Mouse (Mus musculus) kidney, embryonic 15.5 days (tissue): ENCODE data around the gene Snai3. TPM values are rescaled to one million over a fixed set of nuclear protein-coding genes. Genes with fewer than 3 reads are reported as not detected.

ENCODE experiments used
- ATAC-seq: fragments of 200-750 bp; cut with Nextera tagmentation; replicated peaks from 2 replicates; pipeline ENCODE4 v1.8.0; 2017; ENCODE audit warnings: moderate TSS enrichment; ENCODE audit not compliant: low FRiP score
- H3K27ac ChIP-seq: fragments of 300-500 bp; sonication (generic); 2 replicates; pipeline ENCODE4 v1.5.1; 2015; ENCODE audit warnings: mild to moderate bottlenecking, inconsistent platforms
- H3K27me3 ChIP-seq: fragments of 300-500 bp; sonication (generic); 2 replicates; pipeline ENCODE4 v1.6.1; 2015; ENCODE audit warnings: inconsistent platforms
- H3K36me3 ChIP-seq: fragments of 300-500 bp; sonication (generic); 2 replicates; pipeline ENCODE4 v1.6.1; 2015; ENCODE audit warnings: inconsistent platforms
- H3K4me1 ChIP-seq: fragments of 300-500 bp; sonication (generic); 2 replicates; pipeline ENCODE4 v1.6.1; 2015; ENCODE audit warnings: inconsistent platforms
- H3K4me2 ChIP-seq: fragments of 300-500 bp; sonication (generic); 2 replicates; pipeline ENCODE4 v1.6.1; 2015; ENCODE audit warnings: moderate library complexity, mild to moderate bottlenecking, inconsistent platforms
- H3K4me3 ChIP-seq: fragments of 300-500 bp; sonication (generic); replicated peaks from 2 replicates; pipeline ENCODE4 v1.5.1; 2015; ENCODE audit warnings: mild to moderate bottlenecking, inconsistent platforms
- H3K9ac ChIP-seq: fragments of 300-500 bp; sonication (generic); 2 replicates; pipeline ENCODE4 v1.6.1; 2015; ENCODE audit warnings: mild to moderate bottlenecking, inconsistent platforms
- H3K9me3 ChIP-seq: fragments of 300-500 bp; sonication (generic); replicated peaks from 2 replicates; pipeline ENCODE4 v1.6.1; 2016; ENCODE audit warnings: inconsistent platforms
- WGBS: fragments of 180-500 bp; shearing (Covaris S2); methylation state at CpG from one replicate; pipeline ENCODE4 v1.1.7; 2015; ENCODE audit warnings: mixed read lengths; 5-methylcytosine and 5-hydroxymethylcytosine counted together
- polyA plus RNA-seq: library from polyadenylated mRNA; unstranded; fragments of >200 nt; fragmentation: Nextera tagmentation; extraction: Ambion mirVana; gene quantifications from 2 replicates; pipeline ENCODE4 v1.2.1, GENCODE M21; 2015

Gene Snai3
- polyA plus RNA-seq, 1 experiment from 2014 or later = 0.34 TPM

DNA sequence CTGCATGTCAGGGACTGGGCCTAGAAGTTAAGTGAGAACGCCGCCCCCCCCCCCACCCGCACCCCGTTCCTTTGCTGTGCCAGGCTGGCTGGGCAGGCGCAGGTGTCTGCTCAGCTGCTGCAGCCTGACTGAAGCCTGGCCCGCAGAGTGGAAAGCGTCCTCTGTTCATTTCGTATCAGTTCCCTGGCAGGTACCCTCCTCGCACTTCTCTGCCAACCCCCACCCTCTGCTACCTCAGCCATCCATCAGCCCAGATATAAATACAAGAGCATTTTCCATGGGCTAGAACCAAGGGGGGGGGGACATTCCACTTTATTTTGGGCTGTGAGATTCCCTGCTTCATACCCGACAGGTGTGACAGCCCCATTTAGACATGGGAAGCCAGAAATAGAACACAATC is 8.4 kb downstream of the Snai3 start:
- Histone ChIP-seq H3K27ac (no peak overlapping the region), H3K4me1 (no peaks in the 10 kb centered on the region), H3K27me3 (peaks cover 8% of the 10 kb centered on the region), H3K4me3 (no peak overlapping the region), H3K9me3 (no peaks in the 10 kb centered on the region), H3K9ac (no peak overlapping the region), H3K36me3 (no peaks in the 10 kb centered on the region), H3K4me2 (no peak overlapping the region)
- no peak for ATAC-seq
- 90% methylated on average over 10 of the region's 10 CpGs for WGBS

DNA sequence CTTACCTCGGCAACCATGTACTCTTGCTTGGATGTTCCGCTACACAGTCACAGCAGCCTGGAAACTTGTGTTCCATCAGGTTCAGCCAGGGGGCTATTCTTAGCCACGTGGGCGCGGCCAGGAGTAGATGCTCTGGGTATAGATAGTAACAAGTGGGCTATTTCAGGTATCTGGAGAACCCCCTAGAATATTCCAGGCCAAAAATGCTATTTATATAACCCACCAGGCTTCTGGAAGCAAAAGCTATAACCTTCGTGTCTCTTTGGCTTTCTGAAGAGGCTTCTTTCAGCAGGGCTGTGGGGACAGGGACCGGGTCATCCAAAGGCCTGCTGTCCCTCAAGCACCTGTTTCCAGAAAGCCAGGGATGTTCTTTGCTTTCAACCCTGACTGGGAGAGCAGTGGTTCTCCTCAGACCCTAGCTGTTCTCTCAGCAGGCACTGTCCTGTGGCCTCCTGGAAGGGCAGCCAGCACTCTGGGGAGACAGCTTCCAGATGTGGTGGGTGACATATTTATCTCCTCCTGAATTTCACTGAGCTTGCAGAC is 9.3 kb downstream of the Snai3 start:
- H3K9me3 ChIP-seq = no peaks in the 10 kb centered on the region
- no peaks in the 10 kb centered on the region for H3K36me3 ChIP-seq
- H3K9ac ChIP-seq = no peak overlapping the region
- no peak overlapping the region for H3K4me2 ChIP-seq
- no peak overlapping the region for H3K27ac ChIP-seq
- H3K4me3 ChIP-seq = no peak overlapping the region
- no peaks in the 10 kb centered on the region for H3K27me3 ChIP-seq
- 66% methylated on average over 7 of the region's 7 CpGs for WGBS
- no peak for ATAC-seq
- no peaks in the 10 kb centered on the region for H3K4me1 ChIP-seq

GRCm38 (mm10) chr8:122445203-122445602 is 15.3 kb downstream of the Snai3 start:
- Histone ChIP-seq H3K27me3 (no peaks in the 10 kb centered on the region), H3K36me3 (no peaks in the 10 kb centered on the region), H3K4me1 (peaks cover 31% of the 10 kb centered on the region), H3K9me3 (no peaks in the 10 kb centered on the region), H3K4me2 (peak overlapping the region; percentile 7; the same call in 1 of the 2 replicates), H3K9ac (no peak overlapping the region), H3K27ac (peak overlapping the region; percentile 99), H3K4me3 (no peak overlapping the region)
- WGBS = 60% methylated on average over 3 of the region's 3 CpGs
- ATAC-seq = no peak

GRCm38 (mm10) chr8:122444058-122444748 is 16.3 kb downstream of the Snai3 start:
- 12% methylated on average over 19 of the region's 19 CpGs for WGBS
- peak overlapping the region; percentile 91 for H3K4me2 ChIP-seq
- peak; percentile 16; the same call in 1 of the 2 replicates for ATAC-seq

GRCm38 (mm10) chr8:122443262-122444006 is 17.1 kb downstream of the Snai3 start, which contains the start of gene Mvd:
Gene Mvd, minus strand, starts transcription at chr8:122443422.
- Histone ChIP-seq H3K4me3 (peak within 1 kb of the TSS; percentile 63), H3K9ac (peak within 1 kb of the TSS; percentile 73), H3K9me3 (no peaks in the 10 kb centered on the region), H3K27ac (peak within 1 kb of the TSS; percentile 99), H3K36me3 (peaks cover 11% of the 10 kb centered on the region), H3K4me2 (peak within 1 kb of the TSS; percentile 91), H3K27me3 (no peaks in the 10 kb centered on the region), H3K4me1 (peaks cover 34% of the 10 kb centered on the region)
- WGBS = under 1% methylated on average over 47 of the region's 47 CpGs
- peak; percentile 98 for ATAC-seq

More at GRCm38 (mm10) chr8:122444058-122444748, 16.3 kb downstream of the Snai3 start:
- peak overlapping the region; percentile 63 for H3K4me3 ChIP-seq
- H3K27ac ChIP-seq = peak overlapping the region; percentile 99
- H3K9me3 ChIP-seq = no peaks in the 10 kb centered on the region
- peaks cover 6% of the 10 kb centered on the region for H3K36me3 ChIP-seq
- peak overlapping the region; percentile 73 for H3K9ac ChIP-seq
- peaks cover 31% of the 10 kb centered on the region for H3K4me1 ChIP-seq
- no peaks in the 10 kb centered on the region for H3K27me3 ChIP-seq

- Histone ChIP-seq H3K4me1 (peaks cover 40% of the 10 kb centered on the region), H3K4me3 (peak overlapping the region; percentile 63), H3K9ac (peak overlapping the region; percentile 65), H3K4me2 (peak overlapping the region; percentile 91), H3K36me3 (peaks cover 17% of the 10 kb centered on the region), H3K27me3 (no peaks in the 10 kb centered on the region), H3K27ac (peak overlapping the region; percentile 80), H3K9me3 (no peaks in the 10 kb centered on the region)
- 1% methylated on average over 12 of the region's 12 CpGs for WGBS
- ATAC-seq = peak; percentile 2
Measured at GRCm38 (mm10) chr8:122442781-122443180, 17.8 kb downstream of the Snai3 start.

DNA sequence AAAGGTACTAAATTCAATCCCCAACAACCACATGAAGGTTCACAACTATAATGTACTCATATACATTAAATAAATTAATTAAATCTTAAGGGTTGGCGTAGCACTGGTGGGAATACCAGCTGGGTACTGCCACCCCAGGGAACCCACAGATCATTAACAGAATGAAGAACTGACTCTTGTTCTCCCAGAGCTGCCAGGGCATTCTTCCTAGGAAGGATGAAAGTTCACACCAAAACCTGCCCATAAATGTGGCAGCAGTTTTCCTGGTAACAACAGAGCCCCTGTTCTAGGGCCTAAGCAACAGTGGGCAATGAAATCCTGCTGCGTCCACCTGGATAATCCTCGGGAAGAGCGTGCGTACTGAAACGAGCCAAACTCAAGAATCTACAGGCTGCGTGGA is 18.2 kb downstream of the Snai3 start:
- Histone ChIP-seq H3K4me2 (peak overlapping the region; percentile 91), H3K36me3 (peaks cover 21% of the 10 kb centered on the region), H3K9me3 (no peaks in the 10 kb centered on the region), H3K9ac (peak overlapping the region; percentile 65), H3K4me1 (peaks cover 44% of the 10 kb centered on the region), H3K27ac (peak overlapping the region; percentile 80; the same call in 1 of the 2 replicates), H3K4me3 (peak overlapping the region; percentile 63), H3K27me3 (no peaks in the 10 kb centered on the region)
- no peak for ATAC-seq
- 24% methylated on average over 7 of the region's 7 CpGs for WGBS

GRCm38 (mm10) chr8:122441326-122441725 is 19.2 kb downstream of the Snai3 start:
- no peak for ATAC-seq

DNA sequence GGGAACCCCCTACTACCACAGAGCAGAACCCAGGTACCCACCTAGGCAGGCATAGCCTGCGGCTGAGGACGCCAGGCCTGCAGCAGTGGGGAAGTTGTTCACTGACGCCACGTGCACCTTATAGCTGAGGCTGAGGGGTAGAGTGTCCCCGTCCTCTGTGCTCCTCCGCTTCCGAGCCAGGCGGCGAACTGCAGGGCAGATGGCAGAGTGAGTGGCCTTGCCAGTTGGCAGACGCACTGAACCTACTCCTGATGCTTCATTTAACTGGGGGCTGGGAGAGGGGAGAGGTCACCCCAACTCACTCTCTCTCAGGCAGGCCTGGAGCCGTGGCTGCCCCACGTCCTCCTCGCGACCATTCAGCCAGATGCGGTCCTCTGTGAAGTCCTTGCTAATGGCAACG is 21.2 kb downstream of the Snai3 start:
- Histone ChIP-seq H3K9ac (no peak overlapping the region), H3K27ac (no peak overlapping the region), H3K4me1 (peaks cover 35% of the 10 kb centered on the region), H3K4me3 (no peak overlapping the region), H3K4me2 (no peak overlapping the region), H3K27me3 (no peaks in the 10 kb centered on the region), H3K9me3 (no peaks in the 10 kb centered on the region), H3K36me3 (peaks cover 50% of the 10 kb centered on the region)
- WGBS = 94% methylated on average over 16 of the region's 16 CpGs
- ATAC-seq = no peak

More at GRCm38 (mm10) chr8:122441326-122441725, 19.2 kb downstream of the Snai3 start:
- no peak overlapping the region for H3K9ac ChIP-seq
- no peak overlapping the region for H3K4me3 ChIP-seq
- H3K4me2 ChIP-seq = no peak overlapping the region
- no peaks in the 10 kb centered on the region for H3K9me3 ChIP-seq
- H3K27ac ChIP-seq = no peak overlapping the region
- H3K27me3 ChIP-seq = no peaks in the 10 kb centered on the region
- WGBS = 81% methylated on average over 1 of the region's 1 CpGs
- H3K36me3 ChIP-seq = peaks cover 32% of the 10 kb centered on the region
- H3K4me1 ChIP-seq = peaks cover 51% of the 10 kb centered on the region

DNA sequence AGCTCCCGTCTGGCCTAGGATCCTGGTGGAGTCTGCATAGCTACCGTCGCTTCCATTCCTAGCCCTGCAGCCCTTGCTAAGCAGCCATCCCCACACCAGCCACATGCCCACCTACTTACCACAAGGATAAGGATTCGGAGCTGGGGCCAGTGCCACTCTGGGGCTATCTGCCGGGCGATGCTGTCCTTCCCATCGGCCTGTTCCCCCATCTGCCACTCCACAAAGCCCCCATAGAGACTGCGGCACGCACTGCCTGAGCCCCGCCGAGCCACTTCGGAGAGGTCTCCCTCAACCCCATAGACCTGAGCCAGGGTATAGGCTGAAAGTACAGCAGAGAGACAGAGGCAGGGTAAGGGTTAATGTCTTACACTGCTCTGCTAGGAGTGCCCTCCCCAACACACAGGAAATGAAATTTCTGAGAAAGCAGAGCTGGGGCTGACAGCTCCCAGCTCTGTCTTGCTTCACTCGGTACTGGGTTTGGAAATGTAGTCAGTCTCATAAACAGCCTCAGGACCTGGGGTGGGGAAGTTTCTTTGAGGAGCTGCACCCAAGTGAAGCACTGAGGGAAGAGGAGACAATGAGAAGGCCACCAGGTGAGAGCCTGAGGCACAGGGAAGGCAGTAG is 22.7 kb downstream of the Snai3 start:
- WGBS = 85% methylated on average over 13 of the region's 13 CpGs
- Histone ChIP-seq H3K27ac (peak overlapping the region; percentile 71), H3K27me3 (no peaks in the 10 kb centered on the region), H3K4me2 (peak overlapping the region; percentile 30), H3K4me1 (peaks cover 39% of the 10 kb centered on the region), H3K36me3 (peaks cover 57% of the 10 kb centered on the region), H3K9ac (0 out of 2 replicates have a peak overlapping the region, but pooled peaks have one; percentile 4), H3K4me3 (no peak overlapping the region), H3K9me3 (no peaks in the 10 kb centered on the region)
- no peak for ATAC-seq

- WGBS = 82% methylated on average over 20 of the region's 20 CpGs
- ATAC-seq = no peak
Measured at GRCm38 (mm10) chr8:122436586-122437125, 23.9 kb downstream of the Snai3 start.

More at GRCm38 (mm10) chr8:122436586-122437125, 23.9 kb downstream of the Snai3 start:
- peaks cover 57% of the 10 kb centered on the region for H3K36me3 ChIP-seq
- no peaks in the 10 kb centered on the region for H3K27me3 ChIP-seq
- no peak overlapping the region for H3K4me2 ChIP-seq
- H3K9ac ChIP-seq = no peak overlapping the region
- H3K9me3 ChIP-seq = no peaks in the 10 kb centered on the region
- peaks cover 39% of the 10 kb centered on the region for H3K4me1 ChIP-seq
- H3K4me3 ChIP-seq = no peak overlapping the region
- H3K27ac ChIP-seq = no peak overlapping the region
